16 mouse cellular contexts compared by ENCODE assay signal in the genomic region with DNA sequence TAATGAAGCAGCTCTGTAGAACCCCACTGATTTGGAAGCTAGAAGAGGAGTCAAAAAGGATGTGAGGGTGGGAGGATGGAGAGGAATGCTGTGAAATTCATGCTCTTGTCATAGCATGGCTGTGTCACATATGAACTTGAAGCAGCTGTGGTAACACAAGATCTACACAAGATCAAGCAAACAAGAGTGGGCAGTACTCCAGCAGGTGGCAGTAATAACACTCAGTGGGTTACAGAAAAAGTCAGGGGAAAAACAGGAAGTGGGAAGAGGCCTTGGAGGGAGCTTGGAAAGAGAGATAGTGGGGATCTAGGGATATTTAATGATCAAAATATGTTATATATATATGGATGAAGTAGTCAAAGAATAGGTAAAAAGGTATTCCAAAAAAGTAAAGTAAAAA.
DNase-seq lines count a peak whose midpoint lies in the region; TF ChIP-seq lines count a peak whose summit lies in the region.
"Had no signal": no experiment of that assay in that cellular context is flagged by ENCODE, and none has a peak within 500 bp of the region (broad histone marks: within the 10 kb centered on the region; RNA-seq: fewer than 3 reads in every experiment).

No protein-coding gene starts in this region.

- no peaks in the 10 kb centered on the region for H3K4me1 ChIP-seq in E14TG2a.4 (replicated peaks; ENCODE audit: low read depth, low read length)
- H3K4me1 ChIP-seq: hindbrain, embryonic 12.5 days; liver, embryonic 15.5 days; midbrain, embryonic 10.5 days; neural tube, embryonic 13.5 days had no signal

- TF ChIP-seq CTCF in E14TG2a.4 (conservative IDR thresholded peaks at IDR 0.05; ENCODE audit: low read length): peak; percentile 26; the same call in 1 of the 2 replicates

- H3K4me3 ChIP-seq in E14TG2a.4 (replicated peaks; ENCODE audit: low read length): no peak overlapping the region
- H3K4me3 ChIP-seq: hindbrain, embryonic 12.5 days; liver, embryonic 15.5 days; midbrain, embryonic 10.5 days; neural tube, embryonic 13.5 days had no signal

- H3K9me3 ChIP-seq in E14TG2a.4 (ENCODE audit: low read length): no peaks in the 10 kb centered on the region
- H3K9me3 ChIP-seq: hindbrain, embryonic 12.5 days; liver, embryonic 15.5 days; midbrain, embryonic 10.5 days; neural tube, embryonic 13.5 days had no signal

- H3K27me3 ChIP-seq in E14TG2a.4 (ENCODE audit: insufficient read depth, low read length): no peaks in the 10 kb centered on the region
- H3K27me3 ChIP-seq: hindbrain, embryonic 12.5 days; liver, embryonic 15.5 days; neural tube, embryonic 13.5 days had no signal

- no peaks in the 10 kb centered on the region for H3K36me3 ChIP-seq in E14TG2a.4 (ENCODE audit: insufficient read depth, low read length)
- H3K36me3 ChIP-seq: hindbrain, embryonic 12.5 days; liver, embryonic 15.5 days; midbrain, embryonic 10.5 days; neural tube, embryonic 13.5 days had no signal

- DNase-seq in kidney, adult 9 months: peak; percentile 27
- DNase-seq in kidney, adult 11 months: no peak
- DNase-seq in 416B (ENCODE audit: low read depth) (peak; percentile 46), ZHBTc4 (ENCODE audit: low read depth, low spot score) (peak; percentile 31)
- DNase-seq in thymus, postnatal 0 days (ENCODE audit: low spot score): no peak
- no peak for DNase-seq in T-cell, adult 2 months (ENCODE audit: low spot score)
- DNase-seq: adrenal gland, postnatal 10 days; cerebellum, adult 8-10 months; heart, adult 18-20 months; right cerebral cortex, postnatal 14 days; thymus, postnatal 25 days had no signal

Comparison
In these comparisons a context has a peak if more than half of its experiments do, and no peak if none do; other contexts are left out.
1. DNase-seq: peak in kidney, adult 9 months (single experiment), 416B (single experiment) and ZHBTc4 (single experiment); none in kidney, adult 11 months (single experiment), thymus, postnatal 0 days (single experiment) and T-cell, adult 2 months (single experiment).